In the genomic region with DNA sequence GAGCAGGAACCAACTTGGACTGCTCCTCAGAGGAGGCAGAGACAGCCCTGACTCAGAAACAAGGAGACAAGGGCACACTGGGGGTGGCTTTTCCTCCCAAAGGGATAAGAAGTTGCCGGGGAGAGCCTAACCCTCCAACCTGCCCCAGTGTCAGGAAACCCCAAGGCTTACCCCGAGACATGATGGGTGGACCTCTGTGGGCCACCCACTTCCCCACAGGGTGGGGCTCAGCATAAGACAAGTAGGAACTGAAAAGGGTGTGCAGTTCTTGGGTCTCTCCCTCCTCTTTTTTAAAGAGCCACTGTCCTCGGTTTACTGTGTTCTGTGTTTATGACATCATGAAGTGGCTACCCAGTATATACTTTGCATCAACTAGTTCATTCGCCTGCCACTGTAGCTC, we compare ENCODE assay signal across 9 mouse cellular contexts. TPM values are rescaled to one million over a fixed set of nuclear protein-coding genes. Genes with fewer than 3 reads are reported as not detected.
DNase-seq lines count a peak whose midpoint lies in the region; ATAC-seq and TF ChIP-seq lines count a peak whose summit lies in the region.
"Had no signal": no experiment of that assay in that cellular context is flagged by ENCODE, and none has a peak within 500 bp of the region (broad histone marks: within the 10 kb centered on the region; RNA-seq: fewer than 3 reads in every experiment).

No protein-coding gene starts in this region.

- peak overlapping the region; percentile 58 for H3K27ac ChIP-seq in heart, postnatal 0 days (ENCODE audit: low read depth)
- H3K27ac ChIP-seq in liver, embryonic 12.5 days = peak overlapping the region; percentile 48
- H3K27ac ChIP-seq in neural tube, embryonic 15.5 days (replicated peaks) = no peak overlapping the region
- H3K27ac ChIP-seq: limb, embryonic 13.5 days had no signal

- H3K4me3 ChIP-seq in heart, postnatal 0 days (ENCODE audit: low read depth, low read length) = no peak overlapping the region
- no peak overlapping the region for H3K4me3 ChIP-seq in liver, embryonic 12.5 days
- no peak overlapping the region for H3K4me3 ChIP-seq in neural tube, embryonic 15.5 days (replicated peaks)
- H3K4me3 ChIP-seq: limb, embryonic 13.5 days had no signal

- H3K9me3 ChIP-seq in heart, postnatal 0 days (replicated peaks; ENCODE audit: control insufficient read depth, low read length) = no peaks in the 10 kb centered on the region
- no peaks in the 10 kb centered on the region for H3K9me3 ChIP-seq in liver, embryonic 12.5 days (replicated peaks)
- no peaks in the 10 kb centered on the region for H3K9me3 ChIP-seq in neural tube, embryonic 15.5 days (replicated peaks)
- H3K9me3 ChIP-seq: limb, embryonic 13.5 days had no signal

- no peaks in the 10 kb centered on the region for H3K27me3 ChIP-seq in heart, postnatal 0 days (ENCODE audit: control insufficient read depth, insufficient read depth, low read length)
- no peaks in the 10 kb centered on the region for H3K27me3 ChIP-seq in liver, embryonic 12.5 days (replicated peaks)
- H3K27me3 ChIP-seq in neural tube, embryonic 15.5 days (replicated peaks) = no peaks in the 10 kb centered on the region
- H3K27me3 ChIP-seq: limb, embryonic 13.5 days had no signal

- peaks cover 35% of the 10 kb centered on the region for H3K4me1 ChIP-seq in heart, postnatal 0 days (ENCODE audit: control insufficient read depth, insufficient read depth)
- H3K4me1 ChIP-seq in liver, embryonic 12.5 days = peaks cover 45% of the 10 kb centered on the region
- peaks cover 13% of the 10 kb centered on the region for H3K4me1 ChIP-seq in neural tube, embryonic 15.5 days

- intact Hi-C loops in heart, postnatal 14 days (cut with DNase I) = no loop called here

- no peak for TF ChIP-seq EP300 in heart, postnatal 0 days (IDR thresholded peaks at IDR 0.05; ENCODE audit: low read depth)

- 75% methylated on average over 4 of the region's 4 CpGs for WGBS in heart, postnatal 0 days
- WGBS in liver, embryonic 12.5 days (ENCODE audit: insufficient replicate concordance) = 32% methylated on average over 4 of the region's 4 CpGs
- 82% methylated on average over 4 of the region's 4 CpGs for WGBS in neural tube, embryonic 15.5 days

- H3K4me2 ChIP-seq in heart, postnatal 0 days (ENCODE audit: low read depth, low read length) = no peak overlapping the region
- H3K4me2 ChIP-seq in liver, embryonic 12.5 days = peak overlapping the region; percentile 9; the same call in 1 of the 2 replicates
- no peak overlapping the region for H3K4me2 ChIP-seq in neural tube, embryonic 15.5 days
- H3K4me2 ChIP-seq: limb, embryonic 13.5 days had no signal

- peaks cover 25% of the 10 kb centered on the region for H3K36me3 ChIP-seq in heart, postnatal 0 days (replicated peaks; ENCODE audit: control insufficient read depth, insufficient read depth, low read length)
- peaks cover 45% of the 10 kb centered on the region for H3K36me3 ChIP-seq in liver, embryonic 12.5 days
- H3K36me3 ChIP-seq in neural tube, embryonic 15.5 days = peaks cover 16% of the 10 kb centered on the region

- no peak for TF ChIP-seq CTCF in heart, postnatal 0 days (IDR thresholded peaks at IDR 0.05; ENCODE audit: low read depth)

- no peak overlapping the region for H3K9ac ChIP-seq in heart, postnatal 0 days (replicated peaks; ENCODE audit: low read depth, low read length)
- no peak overlapping the region for H3K9ac ChIP-seq in liver, embryonic 12.5 days
- no peak overlapping the region for H3K9ac ChIP-seq in neural tube, embryonic 15.5 days (replicated peaks)
- H3K9ac ChIP-seq: limb, embryonic 13.5 days had no signal

- ATAC-seq in heart, postnatal 0 days (ENCODE audit: insufficient read depth, low read depth) = no peak
- ATAC-seq in activated CD4-positive, CD25-positive, alpha-beta regulatory T cell, adult 4 months = peak; percentile 87
- ATAC-seq in liver, embryonic 12.5 days = peak; percentile 67
- 0 out of 2 replicates have a peak, but pooled peaks have one; percentile 9 for ATAC-seq in neural tube, embryonic 15.5 days (ENCODE audit: low FRiP score)

- no peak for DNase-seq in heart, postnatal 0 days (ENCODE audit: low spot score)
- DNase-seq in heart, postnatal 14 days = no peak
- DNase-seq in adrenal gland, adult (ENCODE audit: inconsistent age in 2 of 2, low spot score in 1 of 2) = no peak
- DNase-seq in ovary, adult 18-20 months (ENCODE audit: low spot score) = no peak
- no peak for DNase-seq in gastrocnemius, postnatal 25 days

RNA-seq across cellular contexts. Expression of gene Ccni, which starts 53.8 kb away (rescaled TPM):
- total RNA-seq in heart, postnatal 0 days (2014; rRNA removed; ENCODE audit: low replicate concordance) = 203 and 210 TPM in 2 replicates
- polyA plus RNA-seq in heart, postnatal 0 days (2015; fragmentation: Nextera tagmentation; extraction: Ambion mirVana) = 87.2 and 87.5 TPM in 2 replicates
- 100 to 1,000 TPM; 223 to 231 TPM for total RNA-seq in heart, postnatal 14 days (2021)
- polyA plus RNA-seq in activated CD4-positive, CD25-positive, alpha-beta regulatory T cell, adult 4 months (2017; shearing (Covaris generic)) = 10 to 100 TPM; 72.4 to 79.4 TPM
- polyA plus RNA-seq in liver, embryonic 12.5 days (2016; fragmentation: Nextera tagmentation; extraction: Ambion mirVana) = 50.1 and 60.9 TPM in 2 replicates
- 115 and 119 TPM in 2 replicates for polyA plus RNA-seq in neural tube, embryonic 15.5 days (2015; fragmentation: Nextera tagmentation; extraction: Ambion mirVana)
- 10 to 100 TPM; 63.6 to 64.1 TPM for total RNA-seq in gastrocnemius, postnatal 25 days (2021)

RNA-seq across cellular contexts. Expression of gene 2010109A12Rik, which starts 53.9 kb away (rescaled TPM):
- total RNA-seq in heart, postnatal 0 days (2014; rRNA removed; ENCODE audit: low replicate concordance) = not detected in 2 replicates
- polyA plus RNA-seq in heart, postnatal 0 days (2015; fragmentation: Nextera tagmentation; extraction: Ambion mirVana) = 1.7 and 1.9 TPM in 2 replicates
- under 1 TPM; 0.53 to 0.93 TPM for total RNA-seq in heart, postnatal 14 days (2021)
- under 1 TPM; 0.37 to 0.57 TPM for polyA plus RNA-seq in activated CD4-positive, CD25-positive, alpha-beta regulatory T cell, adult 4 months (2017; shearing (Covaris generic))
- polyA plus RNA-seq in liver, embryonic 12.5 days (2016; fragmentation: Nextera tagmentation; extraction: Ambion mirVana) = 1.2 and 1.3 TPM in 2 replicates
- polyA plus RNA-seq in neural tube, embryonic 15.5 days (2015; fragmentation: Nextera tagmentation; extraction: Ambion mirVana) = 1.2 and 1.4 TPM in 2 replicates
- total RNA-seq in gastrocnemius, postnatal 25 days (2021) = under 1 TPM; 0.31 to 0.64 TPM

RNA-seq across cellular contexts. Expression of gene Sept11, which starts 59.2 kb away (rescaled TPM):
- total RNA-seq in heart, postnatal 0 days (2014; rRNA removed; ENCODE audit: low replicate concordance) = 38.2 and 52.2 TPM in 2 replicates
- polyA plus RNA-seq in heart, postnatal 0 days (2015; fragmentation: Nextera tagmentation; extraction: Ambion mirVana) = 47.6 and 49.5 TPM in 2 replicates
- 10 to 100 TPM; 48.7 to 54.9 TPM for total RNA-seq in heart, postnatal 14 days (2021)
- polyA plus RNA-seq in activated CD4-positive, CD25-positive, alpha-beta regulatory T cell, adult 4 months (2017; shearing (Covaris generic)) = 10 to 100 TPM; 29.6 to 33.6 TPM
- polyA plus RNA-seq in liver, embryonic 12.5 days (2016; fragmentation: Nextera tagmentation; extraction: Ambion mirVana) = 57.6 and 59.0 TPM in 2 replicates
- 134 and 140 TPM in 2 replicates for polyA plus RNA-seq in neural tube, embryonic 15.5 days (2015; fragmentation: Nextera tagmentation; extraction: Ambion mirVana)
- total RNA-seq in gastrocnemius, postnatal 25 days (2021) = 10 to 100 TPM; 75.1 to 79.4 TPM
